Mouse (Mus musculus) heart, postnatal 0 days (tissue): Measurements from ENCODE around the gene Glod4. TPM values are rescaled to one million over a fixed set of nuclear protein-coding genes. Genes with fewer than 3 reads are reported as not detected.
A peak's percentile ranks its signal among the peaks of the same experiment; 100 is the strongest.

Experiments
- ATAC-seq: fragments of 200-750 bp; cut with Nextera tagmentation; 2 replicates; pipeline ENCODE4 v1.8.0; 2017; ENCODE audit warnings: low read depth, moderate number of reproducible peaks, moderate library complexity; ENCODE audit not compliant: insufficient read depth
- DNase-seq: peaks from one replicate; pipeline ENCODE4 v3.0.0-alpha.2; 2016; ENCODE audit warnings: low spot score
- H3K27ac ChIP-seq: fragments of 300-500 bp; sonication (generic); 2 replicates; pipeline ENCODE4 v1.5.1; 2014; ENCODE audit warnings: low read depth, mild to moderate bottlenecking
- H3K27me3 ChIP-seq: fragments of 300-500 bp; sonication (generic); 2 replicates; pipeline ENCODE4 v1.6.1; 2014; ENCODE audit warnings: low read length, mixed read lengths; ENCODE audit not compliant: control insufficient read depth, insufficient read depth
- H3K36me3 ChIP-seq: fragments of 300-500 bp; sonication (generic); replicated peaks from 2 replicates; pipeline ENCODE4 v1.6.1; 2014; ENCODE audit warnings: low read length, mixed read lengths; ENCODE audit not compliant: control insufficient read depth, insufficient read depth
- H3K4me1 ChIP-seq: fragments of 300-500 bp; sonication (generic); 2 replicates; pipeline ENCODE4 v1.6.1; 2014; ENCODE audit warnings: antibody characterized with exemption; ENCODE audit not compliant: control insufficient read depth, insufficient read depth
- H3K4me2 ChIP-seq: fragments of 300-500 bp; sonication (generic); 2 replicates; pipeline ENCODE4 v1.6.1; 2014; ENCODE audit warnings: low read depth, mild to moderate bottlenecking, low read length, moderate library complexity
- H3K4me3 ChIP-seq: fragments of 300-500 bp; sonication (generic); 2 replicates; pipeline ENCODE4 v1.5.1; 2014; ENCODE audit warnings: low read depth, low read length
- H3K9ac ChIP-seq: fragments of 300-500 bp; sonication (generic); replicated peaks from 2 replicates; pipeline ENCODE4 v1.6.1; 2014; ENCODE audit warnings: low read depth, low read length, mixed read lengths
- H3K9me3 ChIP-seq: fragments of 300-500 bp; sonication (generic); replicated peaks from 2 replicates; pipeline ENCODE4 v1.6.1; 2016; ENCODE audit warnings: low read length; ENCODE audit not compliant: control insufficient read depth
- CTCF ChIP-seq: IDR thresholded peaks from 2 replicates; pipeline ENCODE4 v1.5.1; 2016; ENCODE audit warnings: antibody characterized with exemption, control low read depth, low read depth
- EP300 ChIP-seq: IDR thresholded peaks from 2 replicates; pipeline ENCODE4 v1.6.1; 2016; ENCODE audit warnings: antibody characterized with exemption, low read depth
- WGBS: fragments of 180-500 bp; shearing (Covaris S2); extraction: QIAGEN DNeasy Blood & Tissue Kit; methylation state at CpG from one replicate; pipeline ENCODE4 v1.1.7; 2014; 5-methylcytosine and 5-hydroxymethylcytosine counted together
- polyA plus RNA-seq: library from polyadenylated mRNA; unstranded; fragments of >200 nt; fragmentation: Nextera tagmentation; extraction: Ambion mirVana; gene quantifications from 2 replicates; pipeline ENCODE4 v1.2.1, GENCODE M21; 2015
- total RNA-seq: library from RNA; depleted of rRNA; stranded (reverse); fragments of >200 nt; gene quantifications from 2 replicates; pipeline ENCODE4 v1.2.3, GENCODE M21; 2014; ENCODE audit warnings: low replicate concordance

The Glod4 gene
- total and polyA plus RNA-seq, 2 experiments from 2014 or later: 30.6 to 102 TPM

- Histone ChIP-seq H3K9ac (no peak overlapping the region), H3K4me3 (no peak overlapping the region), H3K4me2 (no peak overlapping the region), H3K9me3 (no peaks in the 10 kb centered on the region), H3K4me1 (no peaks in the 10 kb centered on the region), H3K27me3 (no peaks in the 10 kb centered on the region), H3K36me3 (peaks cover 11% of the 10 kb centered on the region; the same call in 1 of the 2 replicates), H3K27ac (no peak overlapping the region)
- WGBS: 48% methylated on average over 5 of the region's 5 CpGs
- no peak for ATAC-seq
- DNase-seq: no peak
- TF ChIP-seq EP300: no peak
- TF ChIP-seq CTCF: no peak
These were observed 12.6 kb upstream of the Glod4 start for GRCm38 (mm10) chr11:76256129-76256528.

GRCm38 (mm10) chr11:76255431-76256001 lies 12.0 kb upstream of the Glod4 start:
- Histone ChIP-seq H3K4me3 (no peak overlapping the region), H3K4me1 (no peaks in the 10 kb centered on the region), H3K9ac (no peak overlapping the region), H3K27ac (no peak overlapping the region), H3K27me3 (no peaks in the 10 kb centered on the region), H3K4me2 (no peak overlapping the region), H3K36me3 (peaks cover 16% of the 10 kb centered on the region; the same call in 1 of the 2 replicates), H3K9me3 (no peaks in the 10 kb centered on the region)
- TF ChIP-seq EP300 (no peak), CTCF (no peak)
- DNase-seq (no peak), ATAC-seq (no peak)
- 67% methylated on average over 4 of the region's 4 CpGs for WGBS

- no peak for DNase-seq
- no peak overlapping the region for H3K27ac ChIP-seq
- H3K9ac ChIP-seq: 0 out of 2 replicates have a peak overlapping the region, but pooled peaks have one; percentile 4
These were observed 10.4 kb upstream of the Glod4 start for GRCm38 (mm10) chr11:76253918-76254264.

GRCm38 (mm10) chr11:76253145-76253917 lies 9.8 kb upstream of the Glod4 start:
- peak; percentile 71 for DNase-seq
- no peak overlapping the region for H3K4me2 ChIP-seq
- peak; percentile 84 for ATAC-seq
- H3K4me1 ChIP-seq: no peaks in the 10 kb centered on the region
- no peak overlapping the region for H3K9ac ChIP-seq
- peaks cover 29% of the 10 kb centered on the region for H3K36me3 ChIP-seq
- no peak for TF ChIP-seq EP300
- TF ChIP-seq CTCF: peak; percentile 92
- H3K4me3 ChIP-seq: no peak overlapping the region
- 40% methylated on average over 5 of the region's 5 CpGs for WGBS
- no peak overlapping the region for H3K27ac ChIP-seq
- H3K27me3 ChIP-seq: no peaks in the 10 kb centered on the region
- H3K9me3 ChIP-seq: no peaks in the 10 kb centered on the region

More at GRCm38 (mm10) chr11:76253918-76254264, 10.4 kb upstream of the Glod4 start:
- no peaks in the 10 kb centered on the region for H3K4me1 ChIP-seq
- H3K36me3 ChIP-seq: peaks cover 23% of the 10 kb centered on the region
- 78% methylated on average over 4 of the region's 4 CpGs for WGBS
- H3K4me2 ChIP-seq: no peak overlapping the region
- no peaks in the 10 kb centered on the region for H3K27me3 ChIP-seq
- H3K9me3 ChIP-seq: no peaks in the 10 kb centered on the region
- no peak for ATAC-seq
- H3K4me3 ChIP-seq: no peak overlapping the region
- TF ChIP-seq CTCF (no peak), EP300 (no peak)

DNA sequence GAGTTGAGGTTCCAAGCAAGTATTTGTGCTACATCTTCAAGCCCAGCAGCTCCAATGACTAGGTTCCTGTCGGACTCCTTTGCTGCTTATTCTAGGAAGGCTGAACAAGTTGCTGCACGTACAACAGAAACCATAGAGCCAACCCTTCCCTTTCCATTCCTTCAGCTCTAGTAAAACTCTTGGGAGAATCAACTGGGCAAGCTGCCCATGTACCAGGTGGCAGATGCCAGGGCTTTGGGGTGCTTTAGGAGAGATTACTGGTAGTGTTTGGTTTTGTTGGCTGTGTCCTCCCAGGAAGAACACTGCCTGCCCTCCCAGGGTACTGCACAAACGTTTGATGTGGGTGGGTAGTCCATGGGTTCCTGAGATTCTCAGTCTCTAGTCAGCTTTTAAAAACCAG lies 8.5 kb upstream of the Glod4 start:
- WGBS: 53% methylated on average over 3 of the region's 3 CpGs
- Histone ChIP-seq H3K9ac (no peak overlapping the region), H3K27ac (no peak overlapping the region), H3K4me1 (no peaks in the 10 kb centered on the region), H3K4me2 (no peak overlapping the region), H3K4me3 (no peak overlapping the region), H3K9me3 (no peaks in the 10 kb centered on the region), H3K36me3 (peaks cover 33% of the 10 kb centered on the region), H3K27me3 (no peaks in the 10 kb centered on the region)
- TF ChIP-seq EP300 (no peak), CTCF (no peak)
- no peak for ATAC-seq
- DNase-seq: no peak

DNA sequence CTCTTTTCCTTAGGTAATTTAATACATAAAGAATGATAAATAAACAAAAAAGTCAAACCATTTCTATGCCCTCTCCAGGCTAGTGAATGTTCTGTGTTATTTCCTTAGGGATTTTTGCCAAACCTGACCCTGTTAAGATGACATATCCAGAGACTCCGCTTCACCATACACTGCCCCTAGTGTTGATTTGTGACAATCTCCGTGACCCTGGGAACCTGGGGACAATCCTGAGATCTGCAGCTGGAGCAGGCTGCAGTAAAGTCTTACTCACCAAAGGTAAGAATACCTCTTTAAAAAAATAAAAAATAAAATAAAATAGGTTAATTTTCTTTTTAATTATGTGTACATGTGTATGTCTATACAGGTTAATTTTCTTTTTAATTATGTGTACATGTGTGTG lies 3.7 kb upstream of the Glod4 start:
- H3K36me3 ChIP-seq: peaks cover 38% of the 10 kb centered on the region
- DNase-seq (no peak), ATAC-seq (no peak)
- H3K9me3 ChIP-seq: no peaks in the 10 kb centered on the region
- H3K27me3 ChIP-seq: no peaks in the 10 kb centered on the region
- H3K27ac ChIP-seq: no peak overlapping the region
- peaks cover 19% of the 10 kb centered on the region for H3K4me1 ChIP-seq
- 49% methylated on average over 2 of the region's 2 CpGs for WGBS
- no peak overlapping the region for H3K9ac ChIP-seq
- TF ChIP-seq CTCF (0 out of 2 replicates have a peak, but pooled peaks have one; percentile 5), EP300 (no peak)
- no peak overlapping the region for H3K4me2 ChIP-seq
- no peak overlapping the region for H3K4me3 ChIP-seq
